Mouse (Mus musculus): ENCODE measurements around the gene Zfhx3. TPM values are rescaled to one million over a fixed set of nuclear protein-coding genes. Genes with fewer than 3 reads are reported as not detected.

Zfhx3 gene
- polyA plus RNA-seq, 1 experiment from 2014 or later = 1.2 TPM

- Histone ChIP-seq H3K4me1 (ENCODE audit: control insufficient read depth, low read depth, low read length) (peaks cover 20% of the 10 kb centered on the region), H3K4me2 (ENCODE audit: low read depth, low read length) (no peak overlapping the region), H3K27ac (ENCODE audit: low read length) (no peak overlapping the region), H3K27me3 (ENCODE audit: control insufficient read depth, insufficient read depth, low read depth, low read length) (no peaks in the 10 kb centered on the region), H3K9ac (ENCODE audit: low read depth, low read length) (no peak overlapping the region), H3K4me3 (ENCODE audit: low read depth, low read length) (no peak overlapping the region), H3K9me3 (replicated peaks; ENCODE audit: control insufficient read depth, low read length) (no peaks in the 10 kb centered on the region), H3K36me3 (ENCODE audit: control insufficient read depth, insufficient read depth) (no peaks in the 10 kb centered on the region)
- no peak for ATAC-seq (ENCODE audit: low read depth)
- WGBS (ENCODE audit: insufficient replicate concordance) = 70% methylated on average over 15 of the region's 15 CpGs
These were observed 817.3 kb downstream of the Zfhx3 start for GRCm38 (mm10) chr8:108759511-108760330.

DNA sequence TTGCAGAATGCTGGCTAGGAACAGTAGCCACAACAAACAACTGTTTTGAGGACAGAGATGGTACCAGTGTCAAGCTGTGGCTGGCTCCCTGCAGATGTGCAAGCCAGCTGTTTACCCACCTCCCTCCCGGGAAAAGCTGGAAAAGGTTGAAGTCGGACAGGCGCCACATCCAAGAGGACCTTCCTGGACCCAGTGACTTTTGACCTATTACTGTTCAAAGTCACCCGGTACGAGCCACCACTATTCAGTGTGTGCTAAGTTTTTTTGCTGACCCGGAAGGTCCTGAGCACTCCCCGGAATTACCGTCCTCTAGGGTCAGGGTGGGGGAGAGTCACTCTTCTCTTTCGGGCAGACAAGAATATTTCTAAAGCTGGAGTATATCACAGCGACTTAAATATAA, 818.3 kb downstream of the Zfhx3 start:
- no peaks in the 10 kb centered on the region for H3K9me3 ChIP-seq (replicated peaks; ENCODE audit: control insufficient read depth, low read length)
- peaks cover 26% of the 10 kb centered on the region for H3K4me1 ChIP-seq (ENCODE audit: control insufficient read depth, low read depth, low read length)
- H3K27me3 ChIP-seq (ENCODE audit: control insufficient read depth, insufficient read depth, low read depth, low read length) = no peaks in the 10 kb centered on the region
- H3K4me3 ChIP-seq (ENCODE audit: low read depth, low read length) = no peak overlapping the region
- no peak overlapping the region for H3K27ac ChIP-seq (ENCODE audit: low read length)
- H3K36me3 ChIP-seq (ENCODE audit: control insufficient read depth, insufficient read depth) = no peaks in the 10 kb centered on the region
- H3K9ac ChIP-seq (ENCODE audit: low read depth, low read length) = no peak overlapping the region
- peak; percentile 53 for ATAC-seq (ENCODE audit: low read depth)
- 66% methylated on average over 10 of the region's 10 CpGs for WGBS (ENCODE audit: insufficient replicate concordance)
- H3K4me2 ChIP-seq (ENCODE audit: low read depth, low read length) = no peak overlapping the region

GRCm38 (mm10) chr8:108762567-108762966, 820.1 kb downstream of the Zfhx3 start:
- no peaks in the 10 kb centered on the region for H3K36me3 ChIP-seq (ENCODE audit: control insufficient read depth, insufficient read depth)
- no peak overlapping the region for H3K4me3 ChIP-seq (ENCODE audit: low read depth, low read length)
- no peaks in the 10 kb centered on the region for H3K9me3 ChIP-seq (replicated peaks; ENCODE audit: control insufficient read depth, low read length)
- no peaks in the 10 kb centered on the region for H3K27me3 ChIP-seq (ENCODE audit: control insufficient read depth, insufficient read depth, low read depth, low read length)
- no peak overlapping the region for H3K27ac ChIP-seq (ENCODE audit: low read length)
- H3K4me1 ChIP-seq (ENCODE audit: control insufficient read depth, low read depth, low read length) = peaks cover 33% of the 10 kb centered on the region
- WGBS (ENCODE audit: insufficient replicate concordance) = 51% methylated on average over 7 of the region's 7 CpGs
- ATAC-seq (ENCODE audit: low read depth) = no peak
- H3K4me2 ChIP-seq (ENCODE audit: low read depth, low read length) = no peak overlapping the region
- no peak overlapping the region for H3K9ac ChIP-seq (ENCODE audit: low read depth, low read length)

- peak overlapping the region; percentile 63 for H3K27ac ChIP-seq (ENCODE audit: low read length)
- WGBS (ENCODE audit: insufficient replicate concordance) = 46% methylated on average over 19 of the region's 19 CpGs
- H3K4me1 ChIP-seq (ENCODE audit: control insufficient read depth, low read depth, low read length) = peaks cover 21% of the 10 kb centered on the region
- H3K4me2 ChIP-seq (ENCODE audit: low read depth, low read length) = no peak overlapping the region
- H3K27me3 ChIP-seq (ENCODE audit: control insufficient read depth, insufficient read depth, low read depth, low read length) = no peaks in the 10 kb centered on the region
- peak; percentile 40 for ATAC-seq (ENCODE audit: low read depth)
- H3K36me3 ChIP-seq (ENCODE audit: control insufficient read depth, insufficient read depth) = no peaks in the 10 kb centered on the region
- no peak overlapping the region for H3K4me3 ChIP-seq (ENCODE audit: low read depth, low read length)
- no peak overlapping the region for H3K9ac ChIP-seq (ENCODE audit: low read depth, low read length)
- no peaks in the 10 kb centered on the region for H3K9me3 ChIP-seq (replicated peaks; ENCODE audit: control insufficient read depth, low read length)
These were observed 822.2 kb downstream of the Zfhx3 start for GRCm38 (mm10) chr8:108764403-108765194.

DNA sequence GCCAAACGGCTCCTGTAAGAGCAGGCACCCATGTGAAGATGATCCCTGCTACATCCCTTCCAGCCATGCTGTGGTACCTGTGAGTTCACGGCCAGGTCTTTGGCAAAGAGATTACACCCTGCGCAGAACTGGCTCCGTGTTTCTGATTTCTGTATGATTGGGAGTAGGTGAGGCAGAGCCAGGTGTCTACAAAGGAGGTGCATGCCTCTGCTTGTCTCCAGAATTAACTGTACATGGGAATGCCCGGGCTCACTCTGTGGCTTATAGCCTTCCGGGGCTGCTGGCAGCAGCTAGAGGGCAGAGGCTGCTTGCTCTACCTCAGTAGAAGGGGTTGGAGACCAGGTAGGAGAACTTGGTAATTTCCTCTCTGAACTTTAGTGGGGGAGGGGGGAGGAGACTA, 823.7 kb downstream of the Zfhx3 start:
- no peak overlapping the region for H3K4me2 ChIP-seq (ENCODE audit: low read depth, low read length)
- no peak for ATAC-seq (ENCODE audit: low read depth)
- H3K27ac ChIP-seq (ENCODE audit: low read length) = no peak overlapping the region
- H3K4me3 ChIP-seq (ENCODE audit: low read depth, low read length) = no peak overlapping the region
- no peaks in the 10 kb centered on the region for H3K9me3 ChIP-seq (replicated peaks; ENCODE audit: control insufficient read depth, low read length)
- H3K27me3 ChIP-seq (ENCODE audit: control insufficient read depth, insufficient read depth, low read depth, low read length) = no peaks in the 10 kb centered on the region
- 73% methylated on average over 6 of the region's 6 CpGs for WGBS (ENCODE audit: insufficient replicate concordance)
- H3K36me3 ChIP-seq (ENCODE audit: control insufficient read depth, insufficient read depth) = no peaks in the 10 kb centered on the region
- no peak overlapping the region for H3K9ac ChIP-seq (ENCODE audit: low read depth, low read length)
- peaks cover 21% of the 10 kb centered on the region for H3K4me1 ChIP-seq (ENCODE audit: control insufficient read depth, low read depth, low read length)

DNA sequence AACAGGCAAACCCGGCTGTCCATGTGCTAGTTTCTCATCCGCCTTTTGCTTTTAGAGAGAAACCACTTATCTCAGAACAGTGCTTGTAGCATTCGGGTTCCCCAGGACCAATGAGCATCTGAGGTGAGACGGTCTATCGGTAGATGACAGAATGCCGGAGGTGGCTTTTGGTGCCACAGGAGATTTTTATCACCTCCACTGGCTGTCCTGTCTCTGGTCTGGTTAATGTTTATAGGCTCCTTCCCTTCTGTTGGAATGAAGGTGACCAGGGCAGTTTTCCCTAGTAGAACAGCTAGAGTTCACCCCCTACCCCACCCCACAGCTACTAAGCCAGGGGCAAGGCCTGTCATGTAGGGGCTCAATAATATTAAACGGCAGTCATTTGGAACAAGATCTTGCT, 825.6 kb downstream of the Zfhx3 start:
- ATAC-seq (ENCODE audit: low read depth) = peak; percentile 30; the same call in 1 of the 2 replicates

DNA sequence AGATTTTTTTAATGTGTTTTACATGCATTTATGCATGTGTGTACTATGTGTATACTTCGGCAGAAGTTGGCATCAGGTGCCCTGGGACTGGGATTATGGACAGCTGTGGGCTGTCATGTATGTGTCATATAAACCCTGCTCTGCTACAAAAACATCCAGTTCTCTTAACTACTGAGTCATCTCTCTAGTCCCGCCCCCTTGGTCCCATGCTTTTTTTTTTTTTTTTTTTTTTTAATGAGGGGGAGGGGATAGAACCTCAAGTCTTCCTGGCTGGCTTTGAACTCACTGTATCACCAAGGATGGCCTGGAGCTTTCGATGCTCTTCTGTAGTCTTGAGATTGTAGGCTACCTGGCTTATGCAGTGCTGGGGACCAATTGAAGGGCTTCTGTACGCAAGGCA, 827.9 kb downstream of the Zfhx3 start:
- Histone ChIP-seq H3K4me3 (ENCODE audit: low read depth, low read length) (no peak overlapping the region), H3K4me2 (ENCODE audit: low read depth, low read length) (no peak overlapping the region), H3K27ac (ENCODE audit: low read length) (no peak overlapping the region), H3K9me3 (replicated peaks; ENCODE audit: control insufficient read depth, low read length) (no peaks in the 10 kb centered on the region), H3K4me1 (ENCODE audit: control insufficient read depth, low read depth, low read length) (peaks cover 8% of the 10 kb centered on the region), H3K36me3 (ENCODE audit: control insufficient read depth, insufficient read depth) (no peaks in the 10 kb centered on the region), H3K9ac (ENCODE audit: low read depth, low read length) (no peak overlapping the region), H3K27me3 (ENCODE audit: control insufficient read depth, insufficient read depth, low read depth, low read length) (no peaks in the 10 kb centered on the region)
- ATAC-seq (ENCODE audit: low read depth) = no peak
- WGBS (ENCODE audit: insufficient replicate concordance) = 70% methylated on average over 4 of the region's 4 CpGs

More for the DNA sequence above, 825.6 kb downstream of the Zfhx3 start:
- no peaks in the 10 kb centered on the region for H3K36me3 ChIP-seq (ENCODE audit: control insufficient read depth, insufficient read depth)
- no peak overlapping the region for H3K27ac ChIP-seq (ENCODE audit: low read length)
- H3K4me3 ChIP-seq (ENCODE audit: low read depth, low read length) = no peak overlapping the region
- WGBS (ENCODE audit: insufficient replicate concordance) = 54% methylated on average over 7 of the region's 7 CpGs
- peaks cover 21% of the 10 kb centered on the region for H3K4me1 ChIP-seq (ENCODE audit: control insufficient read depth, low read depth, low read length)
- no peak overlapping the region for H3K9ac ChIP-seq (ENCODE audit: low read depth, low read length)
- H3K4me2 ChIP-seq (ENCODE audit: low read depth, low read length) = no peak overlapping the region
- H3K27me3 ChIP-seq (ENCODE audit: control insufficient read depth, insufficient read depth, low read depth, low read length) = no peaks in the 10 kb centered on the region
- H3K9me3 ChIP-seq (replicated peaks; ENCODE audit: control insufficient read depth, low read length) = no peaks in the 10 kb centered on the region

DNA sequence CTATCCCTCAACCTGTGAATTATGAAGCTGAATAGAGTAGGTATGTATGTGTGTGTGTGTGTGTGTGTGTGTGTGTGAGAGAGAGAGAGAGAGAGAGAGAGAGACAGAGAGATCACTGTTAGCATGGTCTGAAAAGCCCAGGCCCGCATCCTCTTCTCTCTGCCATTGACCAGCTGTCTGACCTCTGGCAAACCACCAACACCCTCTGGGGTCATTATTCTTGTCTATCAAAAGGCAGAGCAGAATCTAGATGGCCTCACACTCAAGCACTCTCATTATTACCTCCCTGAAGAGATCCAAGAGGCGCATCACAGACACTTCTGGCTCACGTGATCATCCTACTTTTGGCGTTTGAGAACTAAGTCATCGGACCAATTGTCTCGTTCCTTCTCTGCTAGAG, 831.0 kb downstream of the Zfhx3 start:
- WGBS (ENCODE audit: insufficient replicate concordance) = 84% methylated on average over 6 of the region's 6 CpGs
- no peaks in the 10 kb centered on the region for H3K36me3 ChIP-seq (ENCODE audit: control insufficient read depth, insufficient read depth)
- no peak for ATAC-seq (ENCODE audit: low read depth)
- H3K27ac ChIP-seq (ENCODE audit: low read length) = no peak overlapping the region
- no peaks in the 10 kb centered on the region for H3K4me1 ChIP-seq (ENCODE audit: control insufficient read depth, low read depth, low read length)
- H3K4me3 ChIP-seq (ENCODE audit: low read depth, low read length) = no peak overlapping the region
- H3K4me2 ChIP-seq (ENCODE audit: low read depth, low read length) = no peak overlapping the region
- H3K9me3 ChIP-seq (replicated peaks; ENCODE audit: control insufficient read depth, low read length) = no peaks in the 10 kb centered on the region
- no peaks in the 10 kb centered on the region for H3K27me3 ChIP-seq (ENCODE audit: control insufficient read depth, insufficient read depth, low read depth, low read length)
- no peak overlapping the region for H3K9ac ChIP-seq (ENCODE audit: low read depth, low read length)

GRCm38 (mm10) chr8:108778063-108778462, 835.6 kb downstream of the Zfhx3 start:
- peak; percentile 30; the same call in 1 of the 2 replicates for ATAC-seq (ENCODE audit: low read depth)
- Histone ChIP-seq H3K4me3 (ENCODE audit: low read depth, low read length) (no peak overlapping the region), H3K4me2 (ENCODE audit: low read depth, low read length) (no peak overlapping the region), H3K27ac (ENCODE audit: low read length) (no peak overlapping the region), H3K9me3 (replicated peaks; ENCODE audit: control insufficient read depth, low read length) (no peaks in the 10 kb centered on the region), H3K4me1 (ENCODE audit: control insufficient read depth, low read depth, low read length) (no peaks in the 10 kb centered on the region), H3K36me3 (ENCODE audit: control insufficient read depth, insufficient read depth) (no peaks in the 10 kb centered on the region), H3K9ac (ENCODE audit: low read depth, low read length) (no peak overlapping the region), H3K27me3 (ENCODE audit: control insufficient read depth, insufficient read depth, low read depth, low read length) (no peaks in the 10 kb centered on the region)
- 73% methylated on average over 12 of the region's 12 CpGs for WGBS (ENCODE audit: insufficient replicate concordance)
